Mouse (Mus musculus) testis, postnatal 14 days (tissue): ENCODE results near the gene Zyx.
A peak's percentile ranks its signal among the peaks of the same experiment; 100 is the strongest.

Experiments
- DNase-seq: peaks from one replicate; pipeline ENCODE4 v3.0.0; 2021; ENCODE audit warnings: low spot score

The Zyx gene

GRCm38 (mm10) chr6:42350968-42351775 is 1.7 kb downstream of the Zyx start:
- no peak for DNase-seq

GRCm38 (mm10) chr6:42351776-42352485 is 2.5 kb downstream of the Zyx start:
- DNase-seq: no peak

- DNase-seq: no peak
Measured at GRCm38 (mm10) chr6:42352486-42352846, 3.0 kb downstream of the Zyx start.

- no peak for DNase-seq
Measured at GRCm38 (mm10) chr6:42353180-42353579, 3.8 kb downstream of the Zyx start.

GRCm38 (mm10) chr6:42354076-42355019 is 4.9 kb downstream of the Zyx start:
- no peak for DNase-seq

- DNase-seq: no peak
Measured at GRCm38 (mm10) chr6:42355366-42355765, 5.9 kb downstream of the Zyx start.

- DNase-seq: no peak
Measured at GRCm38 (mm10) chr6:42355794-42356600, 6.6 kb downstream of the Zyx start.

- DNase-seq: no peak
Measured at GRCm38 (mm10) chr6:42356913-42357312, 7.5 kb downstream of the Zyx start.

GRCm38 (mm10) chr6:42357901-42358300 is 8.5 kb downstream of the Zyx start:
- no peak for DNase-seq

GRCm38 (mm10) chr6:42358901-42359300 is 9.5 kb downstream of the Zyx start:
- no peak for DNase-seq

- DNase-seq: peak; percentile 73
Measured at GRCm38 (mm10) chr6:42359364-42360147, 10.1 kb downstream of the Zyx start.

GRCm38 (mm10) chr6:42360231-42360840 is 10.9 kb downstream of the Zyx start:
- no peak for DNase-seq

- DNase-seq: no peak
Measured at GRCm38 (mm10) chr6:42361041-42361895, 11.8 kb downstream of the Zyx start.

GRCm38 (mm10) chr6:42362074-42362473 is 12.6 kb downstream of the Zyx start:
- DNase-seq: peak; percentile 56

GRCm38 (mm10) chr6:42362497-42362896 is 13.1 kb downstream of the Zyx start:
- DNase-seq: no peak

GRCm38 (mm10) chr6:42362974-42363373 is 13.5 kb downstream of the Zyx start:
- no peak for DNase-seq

- no peak for DNase-seq
Measured at GRCm38 (mm10) chr6:42364066-42364465, 14.6 kb downstream of the Zyx start.

GRCm38 (mm10) chr6:42364607-42365006 is 15.2 kb downstream of the Zyx start:
- no peak for DNase-seq

GRCm38 (mm10) chr6:42365215-42365614 is 15.8 kb downstream of the Zyx start:
- DNase-seq: no peak
